Mouse (Mus musculus) intestine, embryonic 14.5 days (tissue): ENCODE measurements at regions not wholly inside any gene's neighbourhood (a gene's known extent, or its start where the extent isn't known, plus 50 kb on each side); places are given as distances from the start of the nearest gene placed in this dataset.

Experiments used
- ATAC-seq: fragments of 200-750 bp; cut with Nextera tagmentation; replicated peaks from 2 replicates; pipeline ENCODE4 v1.8.0; 2017; ENCODE audit warnings: low read depth, moderate number of reproducible peaks, moderate TSS enrichment, moderate library complexity; ENCODE audit not compliant: low FRiP score, low TSS enrichment
- DNase-seq: peaks from one replicate; pipeline ENCODE4 v3.0.0-alpha.2; 2018; ENCODE audit warnings: low spot score
- H3K27ac ChIP-seq: fragments of 300-500 bp; sonication (generic); 2 replicates; pipeline ENCODE4 v1.5.1; 2014; ENCODE audit warnings: low read depth, mild to moderate bottlenecking, control low read depth
- H3K27me3 ChIP-seq: fragments of 300-500 bp; sonication (generic); replicated peaks from 2 replicates; pipeline ENCODE4 v1.6.1; 2014; ENCODE audit warnings: low read length, control low read depth; ENCODE audit not compliant: control insufficient read depth, insufficient read depth
- H3K36me3 ChIP-seq: fragments of 300-500 bp; sonication (generic); 2 replicates; pipeline ENCODE4 v1.6.1; 2014; ENCODE audit warnings: low read length, control low read depth; ENCODE audit not compliant: control insufficient read depth, insufficient read depth
- H3K4me1 ChIP-seq: fragments of 300-500 bp; sonication (generic); replicated peaks from 2 replicates; pipeline ENCODE4 v1.6.1; 2014; ENCODE audit warnings: low read length, control low read depth, mixed read lengths; ENCODE audit not compliant: control insufficient read depth, insufficient read depth
- H3K4me2 ChIP-seq: fragments of 300-500 bp; sonication (generic); 2 replicates; pipeline ENCODE4 v1.6.1; 2014; ENCODE audit warnings: low read length
- H3K4me3 ChIP-seq: fragments of 300-500 bp; sonication (generic); 2 replicates; pipeline ENCODE4 v1.5.1; 2014; ENCODE audit warnings: low read depth, low read length, control low read depth, mixed read lengths
- H3K9ac ChIP-seq: fragments of 300-500 bp; sonication (generic); 2 replicates; pipeline ENCODE4 v1.6.1; 2014; ENCODE audit warnings: mild to moderate bottlenecking, low read length
- H3K9me3 ChIP-seq: fragments of 300-500 bp; sonication (generic); 2 replicates; pipeline ENCODE4 v1.6.1; 2016; ENCODE audit warnings: low read length, control low read depth; ENCODE audit not compliant: control insufficient read depth
- WGBS: fragments of 180-500 bp; shearing (Covaris S2); extraction: QIAGEN DNeasy Blood & Tissue Kit; methylation state at CpG from one replicate; pipeline ENCODE4 v1.1.7; 2014; 5-methylcytosine and 5-hydroxymethylcytosine counted together

GRCm38 (mm10) chr10:37275271-37275670 is 136.6 kb upstream of the Marcks start:
- Histone ChIP-seq H3K4me2 (no peak overlapping the region), H3K9me3 (no peaks in the 10 kb centered on the region), H3K4me3 (no peak overlapping the region), H3K36me3 (no peaks in the 10 kb centered on the region), H3K9ac (no peak overlapping the region), H3K27me3 (no peaks in the 10 kb centered on the region), H3K27ac (no peak overlapping the region), H3K4me1 (no peaks in the 10 kb centered on the region; the same call in 1 of the 2 replicates)
- WGBS: 77% methylated on average over 7 of the region's 7 CpGs
- DNase-seq (no peak), ATAC-seq (no peak)

- H3K9me3 ChIP-seq: no peaks in the 10 kb centered on the region
- no peaks in the 10 kb centered on the region for H3K27me3 ChIP-seq
- no peaks in the 10 kb centered on the region for H3K4me1 ChIP-seq
- ATAC-seq: no peak
- H3K9ac ChIP-seq: no peak overlapping the region
- no peak overlapping the region for H3K27ac ChIP-seq
- no peak for DNase-seq
- no peaks in the 10 kb centered on the region for H3K36me3 ChIP-seq
- H3K4me2 ChIP-seq: no peak overlapping the region
- H3K4me3 ChIP-seq: no peak overlapping the region
- WGBS: 80% methylated on average over 1 of the region's 1 CpGs
These were observed 133.2 kb upstream of the Marcks start for GRCm38 (mm10) chr10:37271967-37272366.

GRCm38 (mm10) chr10:37270236-37271000 is 131.7 kb upstream of the Marcks start:
- no peak overlapping the region for H3K27ac ChIP-seq
- no peak for DNase-seq
- H3K4me3 ChIP-seq: no peak overlapping the region
- H3K36me3 ChIP-seq: no peaks in the 10 kb centered on the region
- H3K4me2 ChIP-seq: no peak overlapping the region
- H3K4me1 ChIP-seq: no peaks in the 10 kb centered on the region
- no peaks in the 10 kb centered on the region for H3K9me3 ChIP-seq
- H3K9ac ChIP-seq: no peak overlapping the region
- 77% methylated on average over 10 of the region's 10 CpGs for whole genome bisulfite sequencing
- ATAC-seq: no peak
- H3K27me3 ChIP-seq: no peaks in the 10 kb centered on the region

GRCm38 (mm10) chr10:37266909-37267308 is 128.2 kb upstream of the Marcks start:
- H3K4me2 ChIP-seq: no peak overlapping the region
- DNase-seq (no peak), ATAC-seq (no peak)
- H3K9me3 ChIP-seq: no peaks in the 10 kb centered on the region
- H3K36me3 ChIP-seq: no peaks in the 10 kb centered on the region
- no peak overlapping the region for H3K9ac ChIP-seq
- 40% methylated on average over 1 of the region's 1 CpGs for WGBS
- H3K27me3 ChIP-seq: no peaks in the 10 kb centered on the region
- H3K4me1 ChIP-seq: no peaks in the 10 kb centered on the region
- no peak overlapping the region for H3K4me3 ChIP-seq
- H3K27ac ChIP-seq: no peak overlapping the region

- H3K4me2 ChIP-seq: no peak overlapping the region
- H3K4me3 ChIP-seq: no peak overlapping the region
- H3K27ac ChIP-seq: no peak overlapping the region
- H3K4me1 ChIP-seq: no peaks in the 10 kb centered on the region
- no peak overlapping the region for H3K9ac ChIP-seq
- WGBS: 47% methylated on average over 8 of the region's 8 CpGs
- DNase-seq: no peak
- no peak for ATAC-seq
- H3K27me3 ChIP-seq: no peaks in the 10 kb centered on the region
- no peaks in the 10 kb centered on the region for H3K36me3 ChIP-seq
- no peaks in the 10 kb centered on the region for H3K9me3 ChIP-seq
These were observed 122.2 kb upstream of the Marcks start for GRCm38 (mm10) chr10:37260791-37261488.

- 94% methylated on average over 3 of the region's 3 CpGs for WGBS
- Histone ChIP-seq H3K27me3 (no peaks in the 10 kb centered on the region), H3K9ac (no peak overlapping the region), H3K36me3 (no peaks in the 10 kb centered on the region), H3K4me1 (no peaks in the 10 kb centered on the region), H3K27ac (no peak overlapping the region), H3K4me2 (no peak overlapping the region), H3K4me3 (no peak overlapping the region), H3K9me3 (no peaks in the 10 kb centered on the region)
- no peak for ATAC-seq
- no peak for DNase-seq
These were observed 120.5 kb upstream of the Marcks start for GRCm38 (mm10) chr10:37259186-37259585.

GRCm38 (mm10) chr10:37257544-37257943 is 118.8 kb upstream of the Marcks start:
- Histone ChIP-seq H3K4me1 (no peaks in the 10 kb centered on the region), H3K4me2 (no peak overlapping the region), H3K4me3 (no peak overlapping the region), H3K9ac (no peak overlapping the region), H3K27ac (no peak overlapping the region), H3K36me3 (no peaks in the 10 kb centered on the region), H3K27me3 (no peaks in the 10 kb centered on the region), H3K9me3 (no peaks in the 10 kb centered on the region)
- 69% methylated on average over 6 of the region's 6 CpGs for WGBS
- ATAC-seq (no peak), DNase-seq (no peak)

- peak overlapping the region; percentile 71 for H3K27ac ChIP-seq
- H3K27me3 ChIP-seq: no peaks in the 10 kb centered on the region
- DNase-seq (no peak), ATAC-seq (no peak)
- no peak overlapping the region for H3K4me2 ChIP-seq
- peaks cover 17% of the 10 kb centered on the region for H3K4me1 ChIP-seq
- no peak overlapping the region for H3K4me3 ChIP-seq
- H3K9me3 ChIP-seq: no peaks in the 10 kb centered on the region
- 68% methylated on average over 6 of the region's 6 CpGs for WGBS
- H3K36me3 ChIP-seq: no peaks in the 10 kb centered on the region
- H3K9ac ChIP-seq: no peak overlapping the region
These were observed 112.3 kb upstream of the Marcks start for GRCm38 (mm10) chr10:37250934-37251521.
